Mouse (Mus musculus) hindbrain, embryonic 11.5 days (tissue): ENCODE results near the gene Etv6. TPM values are rescaled to one million over a fixed set of nuclear protein-coding genes. Genes with fewer than 3 reads are reported as not detected.

Experiments
- ATAC-seq: fragments of 200-750 bp; cut with Nextera tagmentation; 2 replicates; pipeline ENCODE4 v1.8.0; 2017; ENCODE audit warnings: mild to moderate bottlenecking, moderate TSS enrichment, moderate library complexity; ENCODE audit not compliant: low FRiP score
- DNase-seq: peaks from one replicate; pipeline ENCODE4 v3.0.0-alpha.2; 2015; ENCODE audit warnings: low spot score
- H3K27ac ChIP-seq: fragments of 300-500 bp; sonication (generic); 2 replicates; pipeline ENCODE4 v1.5.1; 2014; ENCODE audit warnings: mild to moderate bottlenecking, low read depth, low read length
- H3K27me3 ChIP-seq: fragments of 300-500 bp; sonication (generic); 2 replicates; pipeline ENCODE4 v1.6.1; 2014; ENCODE audit warnings: mild to moderate bottlenecking, low read length, moderate library complexity, mixed read lengths; ENCODE audit not compliant: control insufficient read depth, insufficient read depth
- H3K36me3 ChIP-seq: fragments of 300-500 bp; sonication (generic); 2 replicates; pipeline ENCODE4 v1.6.1; 2014; ENCODE audit warnings: mild to moderate bottlenecking, low read length, moderate library complexity, mixed read lengths; ENCODE audit not compliant: control insufficient read depth, insufficient read depth
- H3K4me1 ChIP-seq: fragments of 300-500 bp; sonication (generic); replicated peaks from 2 replicates; pipeline ENCODE4 v1.6.1; 2014; ENCODE audit warnings: low read length, mixed read lengths; ENCODE audit not compliant: control insufficient read depth, insufficient read depth
- H3K4me2 ChIP-seq: fragments of 300-500 bp; sonication (generic); replicated peaks from 2 replicates; pipeline ENCODE4 v1.6.1; 2014; ENCODE audit warnings: mild to moderate bottlenecking, low read depth, low read length
- H3K4me3 ChIP-seq: fragments of 300-500 bp; sonication (generic); 2 replicates; pipeline ENCODE4 v1.5.1; 2014; ENCODE audit warnings: low read depth, low read length
- H3K9ac ChIP-seq: fragments of 300-500 bp; sonication (generic); 2 replicates; pipeline ENCODE4 v1.6.1; 2014; ENCODE audit warnings: low read depth, low read length
- H3K9me3 ChIP-seq: fragments of 300-500 bp; sonication (generic); 2 replicates; pipeline ENCODE4 v1.6.1; 2016; ENCODE audit warnings: low read length; ENCODE audit not compliant: control insufficient read depth
- WGBS: fragments of 180-500 bp; shearing (Covaris S2); extraction: QIAGEN DNeasy Blood & Tissue Kit; methylation state at CpG from one replicate; pipeline ENCODE4 v1.1.7; 2014; 5-methylcytosine and 5-hydroxymethylcytosine counted together
- polyA plus RNA-seq: library from polyadenylated mRNA; unstranded; fragments of >200 nt; fragmentation: Nextera tagmentation; extraction: Ambion mirVana; gene quantifications from 2 replicates; pipeline ENCODE4 v1.2.1, GENCODE M21; 2014

Gene Etv6
- polyA plus RNA-seq, 1 experiment from 2014 or later = 13.0 TPM

GRCm38 (mm10) chr6:134038881-134039280, 3.4 kb downstream of the Etv6 start:
- Histone ChIP-seq H3K9me3 (no peaks in the 10 kb centered on the region), H3K27me3 (no peaks in the 10 kb centered on the region), H3K4me2 (0 out of 2 replicates have a peak overlapping the region, but pooled peaks have one; percentile 1), H3K4me3 (no peak overlapping the region), H3K4me1 (peaks cover 6% of the 10 kb centered on the region), H3K36me3 (no peaks in the 10 kb centered on the region), H3K27ac (no peak overlapping the region), H3K9ac (no peak overlapping the region)
- no peak for DNase-seq
- 16% methylated on average over 6 of the region's 6 CpGs for WGBS
- ATAC-seq = no peak

DNA sequence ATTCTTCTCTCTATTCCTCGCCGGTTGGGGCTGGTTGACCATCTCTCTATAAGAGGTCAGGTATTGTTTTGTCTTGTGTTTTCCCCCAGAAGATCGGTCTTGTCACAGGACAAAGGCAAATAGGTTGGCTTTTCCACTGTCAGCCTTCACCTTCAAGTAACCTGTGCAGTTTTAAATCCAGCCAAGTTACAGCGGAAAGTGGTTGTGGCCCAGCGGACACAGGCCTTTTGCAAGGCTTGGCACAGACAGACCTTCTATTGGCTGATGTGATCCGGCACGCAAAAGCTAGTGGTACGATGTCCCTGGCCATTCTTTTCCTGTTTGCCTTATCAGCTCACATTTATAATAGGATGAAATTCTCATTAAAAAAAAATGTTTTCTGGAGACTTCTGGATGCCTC, 3.9 kb downstream of the Etv6 start:
- H3K9me3 ChIP-seq = no peaks in the 10 kb centered on the region
- peaks cover 6% of the 10 kb centered on the region for H3K4me1 ChIP-seq
- no peak overlapping the region for H3K9ac ChIP-seq
- no peaks in the 10 kb centered on the region for H3K27me3 ChIP-seq
- H3K27ac ChIP-seq = no peak overlapping the region
- no peak overlapping the region for H3K4me3 ChIP-seq
- H3K4me2 ChIP-seq = no peak overlapping the region
- 72% methylated on average over 8 of the region's 8 CpGs for WGBS
- DNase-seq (no peak), ATAC-seq (no peak)
- H3K36me3 ChIP-seq = no peaks in the 10 kb centered on the region

- H3K4me1 ChIP-seq = peaks cover 6% of the 10 kb centered on the region
- ATAC-seq = no peak
- no peaks in the 10 kb centered on the region for H3K36me3 ChIP-seq
- H3K27ac ChIP-seq = no peak overlapping the region
- H3K9me3 ChIP-seq = no peaks in the 10 kb centered on the region
- H3K9ac ChIP-seq = no peak overlapping the region
- H3K4me3 ChIP-seq = no peak overlapping the region
- H3K27me3 ChIP-seq = no peaks in the 10 kb centered on the region
- H3K4me2 ChIP-seq = no peak overlapping the region
- no peak for DNase-seq
- 69% methylated on average over 3 of the region's 3 CpGs for WGBS
These were observed 4.8 kb downstream of the Etv6 start for GRCm38 (mm10) chr6:134040312-134040711.

DNA sequence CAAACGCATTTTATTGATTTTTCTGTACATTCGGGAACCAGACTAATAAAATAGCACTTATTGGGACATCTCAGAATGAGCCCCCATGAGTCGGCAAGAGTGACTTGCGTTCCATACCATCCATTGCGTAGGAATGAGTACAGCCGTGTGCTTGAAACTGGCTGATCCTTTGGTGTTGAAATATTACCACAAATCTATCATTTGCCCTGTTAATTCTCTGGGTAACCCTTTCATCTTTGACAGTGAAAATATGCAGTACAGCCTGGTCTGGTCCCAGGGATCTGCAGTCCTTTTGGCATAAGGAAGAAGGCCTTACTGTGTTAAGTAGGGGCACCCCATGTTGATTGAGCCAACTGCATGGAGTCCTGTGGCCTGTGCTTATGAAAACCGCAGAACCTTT, 5.8 kb downstream of the Etv6 start:
- no peak overlapping the region for H3K4me2 ChIP-seq
- no peak for DNase-seq
- H3K9me3 ChIP-seq = no peaks in the 10 kb centered on the region
- peaks cover 6% of the 10 kb centered on the region for H3K4me1 ChIP-seq
- H3K36me3 ChIP-seq = no peaks in the 10 kb centered on the region
- no peaks in the 10 kb centered on the region for H3K27me3 ChIP-seq
- 84% methylated on average over 7 of the region's 7 CpGs for WGBS
- H3K27ac ChIP-seq = no peak overlapping the region
- H3K9ac ChIP-seq = no peak overlapping the region
- H3K4me3 ChIP-seq = no peak overlapping the region
- ATAC-seq = no peak

DNA sequence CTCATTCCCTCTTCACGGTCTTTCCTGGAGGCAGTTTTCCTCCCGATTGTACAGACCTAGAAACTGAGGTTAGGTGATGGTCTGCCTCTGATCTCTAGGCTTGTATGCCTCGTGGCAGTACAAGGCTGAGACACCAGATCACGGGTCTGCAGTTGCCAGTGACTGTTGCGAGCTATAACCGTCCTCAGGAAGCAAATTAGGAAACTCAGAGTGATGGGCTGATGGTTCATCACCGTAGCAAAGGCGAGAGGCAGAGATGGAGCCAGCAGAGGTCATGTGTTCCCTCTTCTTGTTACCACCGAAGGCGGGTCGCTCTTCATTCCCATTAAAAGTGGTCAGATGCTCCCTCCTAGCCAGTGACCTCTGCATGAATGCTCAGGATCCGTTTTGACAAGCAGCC, 6.4 kb downstream of the Etv6 start:
- H3K9ac ChIP-seq = no peak overlapping the region
- WGBS = 47% methylated on average over 12 of the region's 12 CpGs
- no peaks in the 10 kb centered on the region for H3K9me3 ChIP-seq
- ATAC-seq (peak; percentile 26), DNase-seq (no peak)
- H3K27me3 ChIP-seq = no peaks in the 10 kb centered on the region
- no peak overlapping the region for H3K27ac ChIP-seq
- peaks cover 6% of the 10 kb centered on the region for H3K4me1 ChIP-seq
- H3K4me3 ChIP-seq = no peak overlapping the region
- H3K4me2 ChIP-seq = no peak overlapping the region
- no peaks in the 10 kb centered on the region for H3K36me3 ChIP-seq

- Histone ChIP-seq H3K9ac (no peak overlapping the region), H3K9me3 (no peaks in the 10 kb centered on the region), H3K4me3 (no peak overlapping the region), H3K27ac (no peak overlapping the region), H3K4me1 (no peaks in the 10 kb centered on the region), H3K27me3 (no peaks in the 10 kb centered on the region), H3K36me3 (no peaks in the 10 kb centered on the region), H3K4me2 (no peak overlapping the region)
- 42% methylated on average over 7 of the region's 7 CpGs for WGBS
- ATAC-seq = no peak
- no peak for DNase-seq
These were observed 8.0 kb downstream of the Etv6 start for GRCm38 (mm10) chr6:134043545-134043944.

GRCm38 (mm10) chr6:134045092-134045868, 9.8 kb downstream of the Etv6 start:
- Histone ChIP-seq H3K27me3 (no peaks in the 10 kb centered on the region), H3K9ac (no peak overlapping the region), H3K4me2 (no peak overlapping the region), H3K4me1 (no peaks in the 10 kb centered on the region), H3K27ac (no peak overlapping the region), H3K4me3 (no peak overlapping the region), H3K36me3 (no peaks in the 10 kb centered on the region), H3K9me3 (no peaks in the 10 kb centered on the region)
- 86% methylated on average over 9 of the region's 9 CpGs for WGBS
- ATAC-seq (no peak), DNase-seq (no peak)

GRCm38 (mm10) chr6:134046136-134046535, 10.6 kb downstream of the Etv6 start:
- H3K4me3 ChIP-seq = no peak overlapping the region
- H3K4me2 ChIP-seq = no peak overlapping the region
- no peaks in the 10 kb centered on the region for H3K4me1 ChIP-seq
- H3K9me3 ChIP-seq = no peaks in the 10 kb centered on the region
- H3K9ac ChIP-seq = no peak overlapping the region
- no peak for DNase-seq
- no peaks in the 10 kb centered on the region for H3K27me3 ChIP-seq
- no peak overlapping the region for H3K27ac ChIP-seq
- H3K36me3 ChIP-seq = no peaks in the 10 kb centered on the region
- no peak for ATAC-seq
- 21% methylated on average over 5 of the region's 5 CpGs for WGBS

DNA sequence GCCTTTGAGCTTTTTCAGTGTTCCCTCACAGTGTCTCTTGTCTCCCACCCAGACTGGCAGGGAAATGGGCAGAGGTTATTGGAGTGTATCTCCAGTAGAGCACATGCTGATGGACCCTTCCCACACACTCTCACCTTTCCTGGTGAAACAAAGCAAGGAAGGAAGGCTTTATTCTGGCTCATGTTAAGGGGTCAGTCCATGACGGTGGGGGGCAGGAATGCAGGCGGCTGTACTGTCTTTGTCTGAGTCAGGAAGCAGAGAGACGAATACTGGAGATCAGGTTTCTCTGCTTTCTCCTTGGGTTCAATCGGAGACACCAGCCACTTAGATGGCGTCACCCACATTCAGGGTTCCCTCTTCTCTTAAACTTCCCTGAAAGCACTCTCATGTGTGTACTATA, 11.7 kb downstream of the Etv6 start:
- no peak overlapping the region for H3K4me3 ChIP-seq
- no peaks in the 10 kb centered on the region for H3K4me1 ChIP-seq
- H3K27me3 ChIP-seq = no peaks in the 10 kb centered on the region
- no peak overlapping the region for H3K4me2 ChIP-seq
- H3K9ac ChIP-seq = no peak overlapping the region
- H3K27ac ChIP-seq = no peak overlapping the region
- no peaks in the 10 kb centered on the region for H3K9me3 ChIP-seq
- ATAC-seq = no peak
- DNase-seq = no peak
- no peaks in the 10 kb centered on the region for H3K36me3 ChIP-seq
- WGBS = 44% methylated on average over 5 of the region's 5 CpGs
